Mouse (Mus musculus): Measurements from ENCODE around the gene Gm9844.

GRCm38 (mm10) chr7:24839410-24839808 is 22.6 kb upstream of the Gm9844 start:
- no peak for TF ChIP-seq POLR2A (IDR thresholded peaks at IDR 0.05; ENCODE audit: borderline replicate concordance, extremely low read depth, insufficient read depth, insufficient read length, poor library complexity, severe bottlenecking)
- TF ChIP-seq CTCF (IDR thresholded peaks at IDR 0.05; ENCODE audit: borderline replicate concordance, extremely low read depth, insufficient read depth, insufficient read length) = no peak
